Mouse (Mus musculus): ENCODE measurements around the gene Rab11fip5.

- TF ChIP-seq MAX (IDR thresholded peaks at IDR 0.05; ENCODE audit: low read depth): no peak
- no peak for TF ChIP-seq CEBPB (IDR thresholded peaks at IDR 0.05; ENCODE audit: insufficient read depth, poor library complexity, severe bottlenecking)
- no peak for TF ChIP-seq POLR2A (IDR thresholded peaks at IDR 0.05; ENCODE audit: insufficient read length, low read depth)
- TF ChIP-seq TCF12 (IDR thresholded peaks at IDR 0.05; ENCODE audit: insufficient read depth, poor library complexity, severe bottlenecking): no peak
- no peak for TF ChIP-seq REST (IDR thresholded peaks at IDR 0.05; ENCODE audit: insufficient read depth, insufficient read length)
- no peak for TF ChIP-seq E2F4 (IDR thresholded peaks at IDR 0.05; ENCODE audit: insufficient read depth)
- TF ChIP-seq TCF3 (IDR thresholded peaks at IDR 0.05; ENCODE audit: insufficient read length, low read depth): no peak
- TF ChIP-seq MYOD1 (IDR thresholded peaks at IDR 0.05; ENCODE audit: control insufficient read depth in 1 of 3, insufficient read length in 2 of 3, low read depth in 2 of 3): no peak
These were observed 42.7 kb downstream of the Rab11fip5 start for GRCm38 (mm10) chr6:85331736-85332135.

Data from myocyte (in vitro differentiated cells).